Mouse (Mus musculus) testis, adult 2 months (tissue): Measurements from ENCODE around the gene Hnrnpd.

Source experiments
- CTCF ChIP-seq: fragments of 200-500 bp; IDR thresholded peaks from 2 replicates; pipeline ENCODE4 v1.5.1; 2012; ENCODE audit warnings: low read depth, mild to moderate bottlenecking, inconsistent platforms, low read length, moderate library complexity; ENCODE audit not compliant: control insufficient read depth, insufficient read depth, insufficient replicate concordance
- POLR2A ChIP-seq: fragments of 200-500 bp; IDR thresholded peaks from 2 replicates; pipeline ENCODE4 v1.6.1; 2012; ENCODE audit warnings: low read depth, mild to moderate bottlenecking, inconsistent platforms, low read length, moderate library complexity; ENCODE audit not compliant: control insufficient read depth

DNA sequence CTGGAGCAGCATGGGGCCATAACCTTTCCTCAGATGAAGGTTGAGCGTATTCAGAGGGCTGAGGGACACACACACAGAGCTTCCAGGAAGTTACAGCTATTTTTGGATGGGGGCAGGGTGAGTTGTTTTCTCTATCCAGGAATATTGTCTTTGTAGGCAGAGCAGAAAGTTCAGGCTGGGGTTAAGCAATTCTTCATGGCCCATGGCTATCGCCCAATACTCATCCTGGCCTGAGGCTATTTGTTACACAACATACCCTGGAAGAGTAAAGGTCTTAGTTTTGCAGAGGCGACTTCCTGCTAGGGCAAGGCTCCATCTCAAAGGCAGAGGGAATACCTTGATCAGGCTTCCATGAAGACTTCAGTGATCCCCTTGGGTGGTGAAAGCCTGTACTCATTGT lies 15.4 kb upstream of the Hnrnpd start:
- TF ChIP-seq POLR2A = no peak
- TF ChIP-seq CTCF = no peak
